Mouse (Mus musculus) Patski (cell line): ENCODE data around the gene Smarcb1. TPM values are rescaled to one million over a fixed set of nuclear protein-coding genes. Genes with fewer than 3 reads are reported as not detected.
"Not testable (repeated sequence)": the region's sequence is repeated elsewhere in the genome, so short reads cannot be mapped to it uniquely, and the experiment has no call there.

Experiments
- ATAC-seq: fragments of 100-300 bp; one replicate; pipeline ENCODE4 v1.8.0; 2021
- CTCF ChIA-PET: fragments of 350-600 bp; sonication (Branson Sonifier 250); formaldehyde crosslinking; loops from one replicate; lab custom pipeline; 2022; ENCODE audit warnings: inconsistent platforms; lab: Charles Lee
- POLR2A ChIA-PET: fragments of 350-600 bp; sonication (Branson Sonifier 250); formaldehyde crosslinking; loops from one replicate; lab custom pipeline; 2022; ENCODE audit warnings: antibody characterized with exemption, inconsistent platforms; lab: Charles Lee
- DNase-seq: peaks from one replicate; pipeline ENCODE4 v3.0.0-alpha.2; 2011; ENCODE audit warnings: low read depth, low spot score
- H3K27me3 ChIP-seq: fragments of 371-371 bp; one replicate; pipeline ENCODE4 v1.5.1; 2021
- CTCF ChIP-seq: fragments of 100-300 bp; IDR thresholded peaks from one replicate; pipeline ENCODE4 v1.5.1; 2021
- in situ Hi-C: fragments of 300-500 bp; cut with MboI; formaldehyde crosslinking; loops from 3 replicates; pipeline ENCODE4 v1.11.1; 2018; ENCODE audit warnings: low pct_unique_long_range_greater_than_20kb, mixed read lengths
- polyA plus RNA-seq: library from polyadenylated mRNA; unstranded; gene quantifications from one replicate; pipeline ENCODE4 v1.2.3, GENCODE M21; 2021

Smarcb1 gene
- polyA plus RNA-seq, 1 experiment from 2014 or later, result 107 TPM

- DNase-seq (no peak), ATAC-seq (peak; percentile 74)
- H3K27me3 ChIP-seq, result no peaks in the 10 kb centered on the region
- in situ Hi-C loops, result no loop called here
- TF ChIP-seq CTCF, result no peak
- ChIA-PET CTCF (interaction anchor here (1.1 kb wide), 1 partner anchor 34 kb away, joined by 3 read pairs; no protein-coding TSS in a partner anchor), POLR2A (no interaction called here)
Measured at GRCm38 (mm10) chr10:75893089-75893750, 28.2 kb downstream of the Smarcb1 start, which contains the start of gene Derl3. Gene Derl3 (plus strand): TSS chr10:75893413.

DNA sequence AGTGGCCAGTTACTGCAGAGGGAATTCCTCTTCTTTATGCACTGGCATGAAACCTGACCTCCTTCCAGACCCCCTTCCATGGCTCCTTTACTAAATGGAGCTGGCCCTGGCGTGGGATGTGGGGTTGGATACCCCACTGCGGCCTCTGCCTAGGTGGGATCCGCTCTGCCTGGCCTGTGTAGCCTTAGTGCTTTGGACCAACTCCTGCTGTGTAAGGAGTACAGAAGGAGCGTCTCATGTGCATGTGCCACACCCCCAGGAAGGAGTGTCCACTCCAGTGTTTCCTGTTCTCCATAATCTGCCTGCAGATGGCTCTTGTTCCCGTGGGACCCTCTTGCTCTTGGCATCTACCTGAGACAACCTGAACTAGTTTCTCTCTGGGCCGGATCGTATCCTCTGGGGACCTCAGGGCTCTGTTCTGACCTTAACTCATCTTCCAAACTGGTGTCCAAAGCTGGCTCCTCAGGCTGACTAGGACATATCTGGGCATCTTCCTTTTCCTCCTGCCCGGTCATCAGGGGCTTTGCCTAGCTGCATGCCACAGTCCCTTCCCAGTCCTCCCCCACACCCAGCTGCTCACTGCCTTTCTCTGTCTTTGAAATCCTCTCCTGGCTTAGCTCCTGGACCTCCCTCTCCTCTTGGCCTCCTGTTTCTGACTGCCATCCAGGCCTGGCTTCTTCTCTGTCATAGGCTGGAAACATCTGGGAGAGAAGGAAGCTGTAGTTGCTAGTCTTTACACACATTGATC lies 31.8 kb downstream of the Smarcb1 start:
- ChIA-PET CTCF (interaction anchor here (1.1 kb wide), 1 partner anchor 11 kb away, joined by 3 read pairs; no protein-coding TSS in a partner anchor), POLR2A (no interaction called here)
- TF ChIP-seq CTCF, result no peak
- DNase-seq, result no peak
- ATAC-seq, result no peak
- in situ Hi-C loops, result loop anchor here (10.0 kb wide), 1 partner anchor 65 kb away; the partner anchor contains the start of gene Gm5134
- no peaks in the 10 kb centered on the region for H3K27me3 ChIP-seq

GRCm38 (mm10) chr10:75887504-75887903 lies 33.9 kb downstream of the Smarcb1 start:
- DNase-seq, H3K27me3 ChIP-seq, ATAC-seq, POLR2A ChIA-PET: not testable (repeated sequence)
- in situ Hi-C loops, result loop anchor here (10.0 kb wide), 1 partner anchor 67 kb away; the partner anchor contains the start of gene Gm5134
- CTCF ChIA-PET, result interaction anchor here (1.4 kb wide), 1 partner anchor 64 kb away, joined by 4 read pairs; no protein-coding TSS in a partner anchor

DNA sequence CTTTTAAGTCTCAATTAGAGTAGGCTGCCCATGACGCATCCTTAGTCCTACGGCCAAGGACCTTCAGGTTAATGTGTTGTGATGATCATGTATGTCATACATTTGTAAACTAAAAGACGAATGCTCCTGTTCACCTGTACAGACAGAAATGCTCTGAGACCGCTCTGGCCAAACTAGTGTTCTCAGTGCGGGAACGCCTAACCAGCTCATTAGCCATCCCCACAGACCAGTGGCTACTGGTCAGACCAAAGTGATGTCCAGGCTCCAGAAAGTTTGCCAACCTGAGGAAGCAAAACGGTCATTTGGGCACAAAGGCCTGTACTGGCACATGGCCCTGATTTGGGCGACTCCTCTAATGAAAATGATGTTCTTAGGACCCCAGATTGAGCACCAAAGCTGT lies 36.7 kb downstream of the Smarcb1 start:
- ChIA-PET POLR2A (no interaction called here), CTCF (interaction anchor here (1.2 kb wide), 1 partner anchor 14 kb away, joined by 3 read pairs; no protein-coding TSS in a partner anchor)
- TF ChIP-seq CTCF, result no peak
- DNase-seq, result no peak
- no peaks in the 10 kb centered on the region for H3K27me3 ChIP-seq
- in situ Hi-C loops, result loop anchor here (10.0 kb wide), 1 partner anchor 70 kb away; the partner anchor contains the start of gene Gm5134
- ATAC-seq, result no peak

GRCm38 (mm10) chr10:75883232-75883552 lies 38.2 kb downstream of the Smarcb1 start:
- peak; percentile 50 for TF ChIP-seq CTCF
- in situ Hi-C loops, result loop anchor here (10.0 kb wide), 1 partner anchor 72 kb away; the partner anchor contains the start of gene Gm5134
- ChIA-PET CTCF (interaction anchor here (0.6 to 1.9 kb wide), 5 partner anchors 15 to 137 kb away, joined by 3 to 6 read pairs (median 4); no protein-coding TSS in a partner anchor), POLR2A (no interaction called here)
- no peaks in the 10 kb centered on the region for H3K27me3 ChIP-seq
- ATAC-seq (no peak), DNase-seq (no peak)

GRCm38 (mm10) chr10:75882433-75883231 lies 38.8 kb downstream of the Smarcb1 start:
- in situ Hi-C loops, result loop anchor here (10.0 kb wide), 1 partner anchor 72 kb away; the partner anchor contains the start of gene Gm5134
- ChIA-PET CTCF (interaction anchor here (0.6 to 1.9 kb wide), 7 partner anchors 12 to 137 kb away, joined by 3 to 6 read pairs (median 4); no protein-coding TSS in a partner anchor), POLR2A (no interaction called here)
- H3K27me3 ChIP-seq, result no peaks in the 10 kb centered on the region
- no peak for TF ChIP-seq CTCF
- no peak for DNase-seq
- no peak for ATAC-seq

DNA sequence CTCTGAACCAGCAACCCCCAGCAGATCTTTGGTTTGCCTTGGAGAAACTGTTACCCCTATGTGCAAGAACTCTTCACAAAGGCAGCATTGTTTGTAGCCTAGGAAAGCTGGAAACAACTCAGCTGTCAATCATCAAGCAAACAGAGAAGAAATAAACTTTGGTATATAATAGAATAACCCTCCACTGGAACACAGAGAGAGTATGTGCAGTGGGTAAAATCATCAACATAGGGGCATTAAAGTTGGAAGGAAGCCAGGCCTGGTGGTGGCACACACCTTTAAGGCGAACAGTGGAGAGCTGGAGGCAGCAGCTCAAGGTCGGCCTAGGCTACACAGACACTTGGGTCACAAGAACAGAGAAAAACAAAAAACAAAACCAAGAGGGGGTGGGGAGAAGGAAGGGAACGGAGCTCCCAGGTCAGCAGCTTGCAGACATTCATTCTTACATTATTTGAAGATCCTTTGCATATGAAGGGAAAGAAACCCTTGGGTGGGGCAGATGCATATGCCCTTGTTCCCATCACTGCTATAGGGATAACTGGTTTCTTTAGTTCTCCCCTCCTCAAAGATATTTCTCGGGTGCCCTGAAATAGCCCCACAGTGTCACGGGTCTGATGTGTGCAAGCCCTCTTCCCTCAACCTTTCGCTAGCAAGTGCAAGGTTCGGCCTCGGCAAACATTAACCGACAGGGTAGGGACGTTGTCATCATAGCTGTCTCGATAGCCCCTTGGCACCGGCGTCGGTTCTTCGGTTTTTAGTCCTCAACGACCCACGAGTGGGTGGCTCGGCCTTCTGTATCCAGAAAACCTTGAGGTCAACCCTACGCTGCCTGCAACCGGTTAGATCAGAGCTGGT lies 39.6 kb downstream of the Smarcb1 start:
- DNase-seq, result no peak
- ATAC-seq, result no peak
- ChIA-PET CTCF (interaction anchor here (0.9 to 1.4 kb wide), 3 partner anchors 13 to 68 kb away, joined by 3 to 4 read pairs (median 3); partner anchors contain the start of gene Gstt2), POLR2A (no interaction called here)
- no peaks in the 10 kb centered on the region for H3K27me3 ChIP-seq
- no peak for TF ChIP-seq CTCF
- in situ Hi-C loops, result loop anchor here (10.0 kb wide), 1 partner anchor 73 kb away; the partner anchor contains the start of gene Gm5134

DNA sequence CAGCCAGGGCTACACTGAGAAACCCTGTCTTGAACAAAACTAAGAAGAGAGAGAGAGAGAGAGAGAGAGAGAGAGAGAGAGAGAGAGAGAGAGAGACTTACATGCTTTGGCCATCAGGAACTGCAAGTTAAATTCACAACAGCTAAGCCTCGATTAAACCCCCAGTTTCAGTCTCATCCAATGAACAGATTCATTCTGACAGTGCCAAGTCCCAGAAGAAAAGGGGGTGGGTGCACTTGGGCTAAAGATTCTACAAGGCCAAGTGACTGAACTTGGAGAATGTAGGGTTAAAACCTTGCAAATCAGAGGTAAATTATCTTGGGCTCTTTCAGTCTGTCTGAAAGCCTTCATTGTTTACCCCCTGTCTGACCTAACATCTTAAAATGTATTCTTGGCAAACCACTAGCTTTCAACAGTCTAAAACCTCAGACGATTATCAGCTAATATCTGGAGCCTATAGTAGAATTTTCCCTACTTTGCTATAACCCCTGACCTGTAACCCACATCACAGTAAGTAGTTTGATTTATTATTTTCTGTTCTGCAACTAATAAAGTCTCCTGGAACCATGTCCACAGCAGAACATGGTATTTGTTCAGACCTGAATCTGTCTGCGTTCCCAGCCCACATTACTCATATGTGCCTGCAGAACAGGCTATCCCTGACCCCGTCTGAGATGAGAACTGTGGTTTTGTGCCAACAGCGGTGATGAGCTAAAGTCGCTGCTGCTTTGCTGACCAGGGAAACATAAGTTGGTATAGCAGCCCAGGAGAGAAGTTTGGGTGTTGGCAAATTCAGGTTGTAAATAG lies 40.4 kb downstream of the Smarcb1 start:
- CTCF ChIA-PET, result interaction anchor here (0.9 to 1.4 kb wide), 3 partner anchors 14 to 69 kb away, joined by 3 to 4 read pairs (median 3); partner anchors contain the start of gene Gstt2
- POLR2A ChIA-PET, result no interaction called here
- TF ChIP-seq CTCF, result no peak
- DNase-seq, result no peak
- in situ Hi-C loops, result loop anchor here (10.0 kb wide), 1 partner anchor 74 kb away; the partner anchor contains the start of gene Gm5134
- H3K27me3 ChIP-seq, result no peaks in the 10 kb centered on the region
- no peak for ATAC-seq
